Mouse (Mus musculus) megakaryocyte, embryonic 14.5 days (primary cell): ENCODE results near the gene Fndc7. TPM values are rescaled to one million over a fixed set of nuclear protein-coding genes. Genes with fewer than 3 reads are reported as not detected.

Source experiments
- H3K27me3 ChIP-seq: replicated peaks from 2 replicates; pipeline ENCODE3; 2012; ENCODE audit warnings: inconsistent platforms
- H3K36me3 ChIP-seq: replicated peaks from 2 replicates; pipeline ENCODE3; 2012; ENCODE audit warnings: low read length, inconsistent platforms, mixed read lengths
- H3K4me1 ChIP-seq: 2 replicates; pipeline ENCODE4 v1.6.1; 2012; ENCODE audit warnings: inconsistent platforms
- H3K4me3 ChIP-seq: replicated peaks from 2 replicates; pipeline ENCODE3; 2012; ENCODE audit warnings: moderate library complexity, mild to moderate bottlenecking, inconsistent platforms
- H3K9me3 ChIP-seq: 2 replicates; pipeline ENCODE4 v1.6.1; 2012; ENCODE audit warnings: inconsistent platforms
- FLI1 ChIP-seq: IDR thresholded peaks from 2 replicates; pipeline ENCODE4 v1.6.1; 2012; ENCODE audit warnings: low read length, inconsistent platforms, mixed read lengths
- GATA1 ChIP-seq: IDR thresholded peaks from 3 replicates; pipeline ENCODE4 v1.6.1; 2012; ENCODE audit warnings: mixed read lengths, low read length, inconsistent platforms, borderline replicate concordance
- polyA plus RNA-seq: library from polyadenylated mRNA; stranded (reverse); fragments of >175 nt; gene quantifications from 2 replicates; pipeline ENCODE4 v1.2.3, GENCODE M21; 2012; ENCODE audit warnings: low replicate concordance; ENCODE audit not compliant: insufficient read depth

Gene Fndc7
- polyA plus RNA-seq, 1 experiment, result 0.04 TPM

DNA sequence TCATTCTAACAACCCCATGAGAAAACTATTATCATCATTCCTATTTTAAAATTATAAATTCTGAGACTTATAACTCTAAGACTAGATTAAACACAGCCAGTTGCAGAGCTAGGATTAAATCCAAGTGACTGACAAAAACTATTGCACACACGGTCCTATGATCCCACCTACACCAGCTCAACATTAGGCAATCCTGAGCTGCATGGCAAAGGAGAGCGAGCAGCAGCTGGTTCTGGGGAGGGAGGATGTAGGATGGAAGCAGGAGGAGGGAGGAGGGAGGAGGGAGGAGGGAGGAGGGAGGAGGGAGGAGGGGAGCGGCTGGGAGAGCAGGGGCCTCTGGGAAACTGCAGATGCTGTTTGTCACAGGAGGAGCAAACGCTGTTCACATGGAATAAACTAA, 74.2 kb downstream of the Fndc7 start:
- no peak for TF ChIP-seq FLI1
- no peak for TF ChIP-seq GATA1
- Histone ChIP-seq H3K27me3 (no peaks in the 10 kb centered on the region), H3K36me3 (peaks cover 80% of the 10 kb centered on the region), H3K4me3 (no peak overlapping the region), H3K4me1 (0 out of 2 replicates have a peak, but pooled peaks cover 5% of the 10 kb centered on the region), H3K9me3 (no peaks in the 10 kb centered on the region)

DNA sequence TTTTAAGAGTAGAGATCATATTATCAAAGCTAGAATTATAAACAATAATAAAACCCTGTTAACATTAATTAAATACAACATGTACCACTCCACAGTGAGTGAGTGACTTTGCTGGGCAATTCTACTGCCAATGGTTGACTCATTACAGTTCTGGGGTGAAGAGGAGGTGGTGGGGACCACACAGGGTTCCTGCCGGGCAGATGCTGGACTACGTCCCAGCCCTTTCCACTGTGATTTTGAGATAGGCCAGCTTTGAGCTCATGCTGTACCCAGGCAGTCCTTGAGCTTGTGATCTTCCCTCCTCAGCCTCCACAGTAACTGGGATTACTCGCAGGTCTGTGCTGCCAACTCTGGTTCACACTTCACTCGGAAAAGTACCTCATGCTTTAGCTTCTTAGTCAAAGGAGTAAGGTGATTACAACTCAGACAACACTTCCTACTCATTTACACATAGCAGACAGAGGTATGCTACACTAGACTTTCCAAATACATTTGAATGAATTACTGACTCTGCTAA, 79.0 kb downstream of the Fndc7 start:
- H3K4me3 ChIP-seq, result no peak overlapping the region
- no peaks in the 10 kb centered on the region for H3K9me3 ChIP-seq
- H3K36me3 ChIP-seq, result peaks cover 76% of the 10 kb centered on the region
- no peaks in the 10 kb centered on the region for H3K27me3 ChIP-seq
- H3K4me1 ChIP-seq, result peaks cover 3% of the 10 kb centered on the region; the same call in 1 of the 2 replicates
- TF ChIP-seq FLI1 (no peak), GATA1 (no peak)

DNA sequence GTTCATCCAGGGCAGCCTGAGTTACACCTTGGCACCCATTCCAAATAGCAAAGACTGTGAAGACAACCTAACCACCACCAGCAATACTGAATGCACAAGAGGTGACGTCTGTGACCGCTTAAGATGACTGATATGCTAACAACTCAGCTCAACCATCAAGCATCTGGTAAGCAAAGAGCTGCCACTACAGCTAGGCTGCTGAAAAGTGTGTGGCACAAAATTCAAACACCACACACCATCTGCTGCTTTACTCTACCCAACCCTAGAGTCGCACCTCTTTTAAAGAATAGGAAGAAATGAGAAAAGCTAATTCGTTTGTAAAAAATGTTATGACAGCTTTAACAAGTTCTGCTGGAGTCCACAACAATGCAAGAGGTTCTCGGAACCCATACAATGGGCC, 84.2 kb downstream of the Fndc7 start:
- TF ChIP-seq FLI1 (no peak), GATA1 (no peak)
- peaks cover 83% of the 10 kb centered on the region for H3K36me3 ChIP-seq
- no peaks in the 10 kb centered on the region for H3K27me3 ChIP-seq

More for the DNA sequence above, 84.2 kb downstream of the Fndc7 start:
- Histone ChIP-seq H3K9me3 (no peaks in the 10 kb centered on the region), H3K4me1 (peaks cover 3% of the 10 kb centered on the region; the same call in 1 of the 2 replicates), H3K4me3 (no peak overlapping the region)

Other genes starting within 250 kb of the Fndc7 start
- 1.1 and 8.2 TPM in 2 replicates for gene Clcc1, start 236.1 kb downstream of the Fndc7 start, polyA plus RNA-seq
- gene Gpsm2, start 167.7 kb downstream of the Fndc7 start, polyA plus RNA-seq, result 1.3 and 2.2 TPM in 2 replicates
- gene Aknad1, start 150.3 kb downstream of the Fndc7 start, polyA plus RNA-seq, result not detected in 2 replicates
- 4.2 and 9.1 TPM in 2 replicates for gene Stxbp3, start 49.5 kb downstream of the Fndc7 start, polyA plus RNA-seq
- 34.3 and 74.4 TPM in 2 replicates for gene Prpf38b, start 21.7 kb upstream of the Fndc7 start, polyA plus RNA-seq
- not detected in 2 replicates for gene Henmt1, start 49.9 kb upstream of the Fndc7 start, polyA plus RNA-seq
- gene Gm9857, start 50.4 kb upstream of the Fndc7 start, polyA plus RNA-seq, result 8.5 TPM in 1 of 2 replicates, not detected in the other
- 0.28 and 0.58 TPM in 2 replicates for gene Fam102b, start 137.6 kb upstream of the Fndc7 start, polyA plus RNA-seq
- gene Slc25a54, start 190.5 kb upstream of the Fndc7 start, polyA plus RNA-seq, result not detected in 2 replicates
- gene Slc25a24, start 233.1 kb upstream of the Fndc7 start, polyA plus RNA-seq, result 6.3 and 10.0 TPM in 2 replicates